Mouse (Mus musculus): ENCODE results near the gene Bcl9.

Bcl9 gene

DNA sequence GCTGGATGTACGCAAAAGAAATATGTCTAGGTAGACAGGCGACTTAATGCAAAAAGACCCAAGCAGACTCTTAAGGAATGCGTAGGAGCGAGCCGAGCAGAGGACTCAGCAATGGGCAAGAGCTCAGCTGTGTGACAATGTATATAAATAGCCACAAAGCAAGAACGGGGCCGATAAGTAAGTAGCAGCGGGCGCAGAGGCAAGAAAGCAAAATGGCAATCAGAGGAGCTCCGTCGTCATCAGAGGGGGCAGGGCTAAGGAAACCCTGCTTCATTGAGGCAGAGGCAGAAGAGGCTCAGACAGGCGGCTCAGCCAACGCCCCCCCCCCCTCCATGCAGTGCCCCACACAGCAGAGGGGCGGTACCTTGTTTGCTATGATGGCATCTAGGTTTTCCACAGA, 62.9 kb downstream of the Bcl9 start:
- in situ Hi-C loops (cut with MboI, MseI), result no loop called here

- in situ Hi-C loops (cut with MboI, MseI), result no loop called here
Observed at GRCm38 (mm10) chr3:97232328-97232727, 65.4 kb downstream of the Bcl9 start.

DNA sequence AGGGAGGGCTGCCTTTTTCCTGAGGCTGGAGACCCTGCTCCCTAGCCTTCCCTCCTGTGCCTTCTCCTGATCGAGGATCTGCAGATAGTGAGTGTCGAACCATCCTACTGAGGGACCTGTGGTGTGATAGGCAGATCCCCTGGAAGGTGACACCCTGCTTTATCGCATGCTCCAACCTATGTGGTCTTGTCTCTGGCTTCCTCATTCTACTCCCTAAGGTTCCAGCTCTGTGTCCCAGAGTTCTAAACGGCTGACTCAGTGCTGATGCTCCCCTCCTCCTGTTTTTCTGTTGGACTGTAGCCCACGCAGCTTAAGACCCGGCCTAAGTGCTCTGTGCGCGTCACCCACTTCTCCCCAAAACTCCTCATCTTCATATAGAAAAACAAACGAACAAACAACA, 65.9 kb downstream of the Bcl9 start:
- in situ Hi-C loops (cut with MboI, MseI), result no loop called here

DNA sequence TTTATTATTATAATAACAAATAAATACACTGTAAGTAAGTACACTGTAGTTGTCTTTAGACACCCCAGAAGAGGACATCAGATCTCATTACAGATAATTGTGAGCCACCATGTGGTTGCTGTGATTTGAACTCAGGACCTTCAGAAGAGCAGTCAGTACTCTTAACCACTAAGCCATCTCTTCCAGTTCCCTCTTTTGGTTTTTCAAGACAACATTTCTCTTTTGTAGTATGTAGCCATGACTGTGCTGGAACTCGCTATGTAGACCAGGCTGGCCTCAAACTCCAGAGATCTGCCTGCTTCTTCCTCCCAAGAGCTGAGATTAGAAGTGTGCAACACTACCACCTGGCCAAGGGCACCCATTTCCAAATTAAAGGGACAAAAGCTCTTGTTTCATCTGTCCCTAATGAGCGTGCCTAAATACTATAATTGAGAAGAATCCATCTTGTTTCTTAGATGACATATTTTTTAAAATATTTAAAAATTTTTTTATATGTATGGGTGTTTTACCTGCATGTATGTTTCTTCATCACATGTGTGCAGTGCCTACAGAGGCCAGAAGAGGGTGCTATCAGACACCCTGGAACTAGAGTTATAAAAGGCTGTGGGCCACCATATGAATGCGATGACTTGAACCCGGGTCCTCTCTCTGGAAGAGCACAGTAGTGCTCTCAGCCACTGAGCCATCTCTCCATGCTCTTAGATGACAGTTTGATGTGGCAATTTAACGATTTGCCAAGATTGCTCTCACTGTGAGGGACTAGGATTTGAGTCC, 66.9 kb downstream of the Bcl9 start:
- in situ Hi-C loops (cut with MboI, MseI), result no loop called here

GRCm38 (mm10) chr3:97228457-97228856, 69.3 kb downstream of the Bcl9 start:
- in situ Hi-C loops (cut with MboI, MseI), result loop anchor here (5.0 kb wide), 1 partner anchor 69 kb away; the partner anchor contains the start of gene Bcl9

DNA sequence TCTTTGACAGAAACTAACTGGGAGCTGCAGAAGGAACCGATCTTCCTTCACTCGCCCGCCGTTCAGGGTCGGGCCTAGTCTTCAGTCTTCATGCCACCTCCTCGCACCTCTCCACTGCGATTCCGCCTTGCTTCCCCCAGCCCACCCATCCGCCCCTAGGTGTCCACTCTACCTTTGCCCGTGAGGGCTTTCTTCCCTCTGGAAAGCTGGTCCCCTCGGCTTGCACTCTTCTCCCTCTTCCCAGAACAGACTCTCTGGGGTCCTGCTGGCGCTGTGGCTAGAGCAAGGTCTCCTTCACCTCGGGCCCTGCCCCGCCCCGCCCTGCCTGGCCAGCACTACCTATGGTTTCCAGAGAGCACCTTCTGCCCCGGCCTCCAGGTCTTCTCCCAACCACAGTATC, 69.7 kb downstream of the Bcl9 start:
- in situ Hi-C loops (cut with MboI, MseI), result loop anchor here (5.0 kb wide), 1 partner anchor 69 kb away; the partner anchor contains the start of gene Bcl9

- in situ Hi-C loops (cut with MboI, MseI), result loop anchor here (5.0 kb wide), 1 partner anchor 70 kb away; the partner anchor contains the start of gene Bcl9
Observed at GRCm38 (mm10) chr3:97227259-97228005, 70.3 kb downstream of the Bcl9 start.

DNA sequence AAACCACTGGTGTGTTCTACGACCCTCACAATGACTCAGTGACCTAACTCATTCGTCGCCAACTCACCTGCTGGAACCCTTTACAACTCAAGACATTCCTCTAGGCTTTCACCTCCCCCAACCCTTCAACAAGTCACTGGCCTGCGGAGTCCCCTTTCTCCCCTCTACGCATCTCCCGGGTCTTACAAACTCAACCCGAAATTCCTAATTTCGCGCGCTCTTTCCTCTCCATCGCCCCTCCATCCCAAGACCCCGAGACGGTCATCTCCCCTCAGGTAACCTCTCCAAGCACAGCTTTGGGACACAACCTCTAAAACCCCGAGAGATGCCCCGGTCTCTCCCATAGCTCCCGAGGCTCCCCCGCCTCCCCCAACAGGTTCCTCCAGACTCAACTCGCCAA, 71.0 kb downstream of the Bcl9 start:
- in situ Hi-C loops (cut with MboI, MseI), result loop anchor here (5.0 kb wide), 1 partner anchor 71 kb away; the partner anchor contains the start of gene Bcl9

DNA sequence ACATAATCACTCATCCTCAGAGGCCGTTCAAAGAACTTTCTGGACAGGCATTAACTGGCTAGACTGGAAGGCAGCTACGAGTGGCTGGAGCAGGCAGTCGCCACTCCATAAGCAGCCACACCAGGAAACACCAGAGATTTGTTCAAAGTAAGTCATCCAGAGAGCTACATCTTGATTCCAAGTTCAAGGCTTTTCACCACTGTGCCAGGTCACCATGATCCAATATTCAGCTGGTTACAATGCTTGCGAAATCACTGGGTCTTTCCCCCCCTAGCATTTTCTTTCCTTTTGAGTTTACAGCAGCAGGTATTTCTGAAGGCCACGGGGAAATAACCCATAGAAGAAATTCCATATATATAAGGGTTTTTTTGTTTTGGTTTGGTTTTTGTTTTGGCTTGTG, 72.5 kb downstream of the Bcl9 start:
- in situ Hi-C loops (cut with MboI, MseI), result loop anchor here (5.0 kb wide), 1 partner anchor 72 kb away; the partner anchor contains the start of gene Bcl9

GRCm38 (mm10) chr3:97223261-97223660, 74.5 kb downstream of the Bcl9 start:
- in situ Hi-C loops (cut with MboI, MseI), result no loop called here

- in situ Hi-C loops (cut with MboI, MseI), result loop anchor here (10.0 kb wide), 1 partner anchor 1061 kb away; no protein-coding TSS in a partner anchor
Observed at GRCm38 (mm10) chr3:97215526-97215925, 82.2 kb downstream of the Bcl9 start.

GRCm38 (mm10) chr3:97214439-97214838, 83.3 kb downstream of the Bcl9 start:
- in situ Hi-C loops (cut with MboI, MseI), result loop anchor here (10.0 kb wide), 1 partner anchor 1060 kb away; no protein-coding TSS in a partner anchor

DNA sequence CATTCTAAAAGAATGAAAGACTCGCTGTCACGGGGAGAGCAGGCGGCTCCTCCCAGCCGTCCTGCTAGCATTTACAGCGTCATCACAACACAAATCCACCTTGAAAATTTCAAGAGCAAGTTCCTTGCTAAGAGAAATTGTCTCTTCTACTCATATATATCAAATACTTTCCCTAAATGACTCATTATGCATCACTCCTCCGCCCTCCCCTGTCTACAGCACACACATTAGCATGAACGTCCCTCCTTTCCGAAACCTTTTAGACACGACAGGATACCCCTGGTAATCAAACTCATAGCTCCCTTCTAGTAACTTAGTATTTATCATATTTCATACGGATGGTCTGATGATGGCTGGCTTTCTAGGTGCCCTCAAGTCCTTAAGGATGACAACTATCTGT, 83.8 kb downstream of the Bcl9 start:
- in situ Hi-C loops (cut with MboI, MseI), result loop anchor here (10.0 kb wide), 1 partner anchor 1059 kb away; no protein-coding TSS in a partner anchor

- in situ Hi-C loops (cut with MboI, MseI), result loop anchor here (10.0 kb wide), 1 partner anchor 1056 kb away; no protein-coding TSS in a partner anchor
Observed at GRCm38 (mm10) chr3:97211177-97211576, 86.5 kb downstream of the Bcl9 start.

DNA sequence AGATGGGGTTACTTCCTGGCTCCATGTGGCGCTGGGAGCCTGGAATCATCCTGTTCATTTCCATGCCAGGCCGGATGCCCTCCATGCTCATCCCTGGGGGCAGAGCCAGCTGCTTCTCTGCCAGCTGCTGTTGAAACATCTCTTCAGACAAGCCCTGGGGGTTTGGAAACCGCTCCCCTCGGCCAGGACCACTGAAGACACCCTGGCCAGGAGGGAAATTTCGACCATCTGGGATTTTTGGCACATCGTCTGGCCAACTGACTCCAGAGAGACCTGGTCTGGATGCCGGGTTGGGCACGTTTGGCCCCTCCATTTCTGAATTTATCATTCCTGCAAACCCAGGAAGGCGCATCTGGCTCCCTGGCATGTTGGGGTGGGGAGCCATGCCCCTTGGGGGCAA, 88.4 kb downstream of the Bcl9 start:
- in situ Hi-C loops (cut with MboI, MseI), result no loop called here

GRCm38 (mm10) chr3:97206521-97206920, 91.2 kb downstream of the Bcl9 start:
- in situ Hi-C loops (cut with MboI, MseI), result no loop called here

DNA sequence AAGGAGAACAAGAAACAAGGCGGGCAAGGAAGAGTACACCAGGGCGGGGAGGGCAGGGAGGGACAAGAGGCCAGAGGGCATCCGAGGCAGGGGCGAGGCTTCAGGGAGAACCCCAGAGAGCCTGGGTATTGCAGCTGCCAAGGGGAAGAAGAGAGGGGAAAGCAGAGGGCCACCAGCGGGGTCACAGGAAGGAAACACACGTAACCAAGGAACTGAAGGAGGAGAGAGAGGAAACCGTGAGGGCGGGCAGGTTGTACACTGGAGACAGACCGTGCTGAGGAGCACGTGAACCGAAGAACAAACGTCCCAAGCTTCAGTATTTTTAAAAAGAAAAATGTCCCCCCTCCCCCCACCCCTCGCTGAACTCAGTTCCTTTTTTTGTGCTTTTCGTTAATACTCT, 93.8 kb downstream of the Bcl9 start:
- in situ Hi-C loops (cut with MboI, MseI), result no loop called here

DNA sequence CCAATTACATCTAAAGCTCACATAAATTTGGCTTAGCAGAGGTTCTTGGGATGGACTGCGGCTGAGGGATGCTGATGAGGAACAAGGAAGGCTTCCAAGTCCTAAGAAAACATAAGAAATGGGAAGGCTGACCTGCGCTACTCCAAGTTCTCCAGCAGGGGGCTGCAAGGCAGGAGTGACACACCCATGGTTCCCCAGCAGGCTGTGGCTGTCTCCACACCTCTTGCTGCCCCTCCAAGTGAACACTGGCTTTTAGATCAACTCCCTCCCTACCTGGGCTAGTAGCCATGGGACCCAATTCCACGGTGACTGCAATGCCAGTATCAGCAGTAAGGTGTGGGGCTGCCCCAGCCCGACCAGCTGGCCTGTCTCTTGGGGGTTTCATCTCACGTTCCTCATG, 95.8 kb downstream of the Bcl9 start:
- in situ Hi-C loops (cut with MboI, MseI), result no loop called here

DNA sequence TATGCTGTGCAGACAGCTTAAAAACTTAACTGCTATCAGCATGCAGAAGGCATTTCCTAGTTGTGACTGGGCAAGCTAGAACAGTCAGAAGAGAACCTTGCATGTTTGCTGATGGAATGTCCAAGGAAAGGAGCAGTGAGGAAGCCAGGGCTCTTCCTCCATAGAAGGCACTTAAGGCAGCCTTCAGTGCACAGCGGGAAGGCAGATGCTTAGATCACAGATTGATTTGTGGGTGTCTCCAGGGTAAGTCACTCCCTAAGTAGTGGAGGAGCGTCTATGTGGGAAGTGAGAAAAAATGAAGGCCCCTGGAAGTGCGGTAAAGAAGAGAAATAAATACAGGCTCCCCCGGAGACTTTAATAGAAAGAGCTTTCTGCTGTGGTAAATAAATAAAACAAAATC, 98.5 kb downstream of the Bcl9 start:
- in situ Hi-C loops (cut with MboI, MseI), result no loop called here

DNA sequence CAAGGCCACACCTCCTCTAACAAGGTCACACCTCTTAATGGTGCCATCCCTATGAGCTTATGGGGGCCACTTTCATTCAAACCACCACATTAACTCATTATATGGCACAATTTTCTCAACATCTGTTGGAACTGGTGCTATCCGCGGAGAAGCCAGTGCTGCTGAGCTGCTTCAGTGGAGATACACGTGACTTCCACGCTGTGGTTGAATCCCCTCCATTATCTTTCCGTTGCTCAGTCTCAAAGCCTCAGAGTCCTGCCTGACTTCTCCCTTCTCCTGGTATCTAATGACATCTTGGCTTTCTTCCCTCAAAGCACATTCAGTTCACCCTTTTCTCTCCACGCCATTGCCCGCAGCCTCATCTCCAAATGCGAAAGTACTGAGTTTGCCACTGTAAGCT, 101.1 kb downstream of the Bcl9 start:
- in situ Hi-C loops (cut with MboI, MseI), result no loop called here

DNA sequence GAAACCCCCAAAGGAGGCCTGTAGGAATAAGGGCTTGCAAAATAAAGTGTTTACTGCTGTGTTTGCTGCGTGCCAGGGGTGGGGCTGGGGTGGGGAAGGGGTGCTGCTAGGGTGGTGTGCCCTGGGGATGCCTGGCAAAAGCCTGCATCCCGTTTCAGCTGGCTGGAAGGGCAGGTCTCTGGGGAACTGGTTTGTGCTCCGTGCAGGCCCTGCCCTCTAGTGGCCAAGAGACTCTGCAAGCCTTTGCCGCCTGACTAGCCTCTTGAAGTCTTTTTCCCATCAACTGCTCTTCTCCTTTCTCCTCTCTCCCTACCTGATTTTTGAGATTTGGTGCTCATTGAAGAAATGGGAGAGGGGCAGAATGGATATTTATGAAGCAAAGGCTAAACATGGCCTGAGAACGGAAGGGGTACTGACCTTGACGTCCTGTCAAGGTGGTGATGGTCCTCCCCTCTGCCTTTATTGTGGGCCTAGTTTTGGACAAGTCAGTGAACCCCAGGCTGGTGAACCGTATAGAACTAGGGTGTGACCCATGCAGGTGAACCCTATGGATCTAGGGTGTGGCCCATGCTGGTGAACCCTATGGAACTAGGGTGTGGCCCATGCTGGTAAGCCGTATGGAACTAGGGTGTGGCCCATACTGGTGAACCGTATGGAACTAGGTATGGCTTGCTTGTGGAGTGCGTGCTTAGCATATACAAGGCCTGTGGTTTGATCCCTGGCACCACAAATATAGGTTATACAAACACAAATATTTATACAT, 112.4 kb downstream of the Bcl9 start:
- in situ Hi-C loops (cut with MboI, MseI), result loop anchor here (5.0 kb wide), 2 partner anchors 152 to 248 kb away; no protein-coding TSS in a partner anchor

- in situ Hi-C loops (cut with MboI, MseI), result no loop called here
Observed at GRCm38 (mm10) chr3:97183810-97184209, 113.9 kb downstream of the Bcl9 start.
